Mouse (Mus musculus) testis, adult 2 months (tissue): Measurements from ENCODE around the gene Gpr153.

ENCODE experiments used
- CTCF ChIP-seq: fragments of 200-500 bp; IDR thresholded peaks from 2 replicates; pipeline ENCODE4 v1.5.1; 2012; ENCODE audit warnings: low read depth, mild to moderate bottlenecking, inconsistent platforms, low read length, moderate library complexity; ENCODE audit not compliant: control insufficient read depth, insufficient read depth, insufficient replicate concordance
- POLR2A ChIP-seq: fragments of 200-500 bp; IDR thresholded peaks from 2 replicates; pipeline ENCODE4 v1.6.1; 2012; ENCODE audit warnings: low read depth, mild to moderate bottlenecking, inconsistent platforms, low read length, moderate library complexity; ENCODE audit not compliant: control insufficient read depth

DNA sequence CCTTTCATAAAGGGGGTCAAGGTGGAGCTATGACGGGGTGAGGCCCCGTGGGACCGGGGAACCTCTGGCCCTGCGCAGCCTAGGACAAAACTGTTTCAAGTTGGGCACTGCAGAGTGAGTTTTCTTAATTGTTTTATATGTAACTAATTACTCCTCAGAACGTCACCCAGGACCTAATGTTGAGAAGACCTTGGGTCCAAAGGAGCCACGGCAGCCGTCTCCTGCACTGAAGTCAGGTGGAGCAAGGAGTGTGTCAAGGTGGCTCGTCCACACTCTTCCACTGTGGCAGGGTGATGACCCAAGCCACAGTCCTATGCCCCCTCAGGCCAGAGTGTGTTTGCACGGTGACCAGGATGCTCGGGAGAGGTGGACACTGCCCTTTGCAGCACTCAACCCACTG lies 29.1 kb downstream of the Gpr153 start:
- no peak for TF ChIP-seq POLR2A
- no peak for TF ChIP-seq CTCF
